Mouse (Mus musculus) liver, embryonic 14.5 days (tissue): Measurements from ENCODE around the gene Zfp612.

Experiments
- CTCF ChIP-seq: IDR thresholded peaks from 2 replicates; pipeline ENCODE4 v1.5.1; 2016; ENCODE audit warnings: antibody characterized with exemption, low read depth, control low read depth
- EP300 ChIP-seq: IDR thresholded peaks from 2 replicates; pipeline ENCODE4 v1.6.1; 2016; ENCODE audit warnings: antibody characterized with exemption, low read depth

DNA sequence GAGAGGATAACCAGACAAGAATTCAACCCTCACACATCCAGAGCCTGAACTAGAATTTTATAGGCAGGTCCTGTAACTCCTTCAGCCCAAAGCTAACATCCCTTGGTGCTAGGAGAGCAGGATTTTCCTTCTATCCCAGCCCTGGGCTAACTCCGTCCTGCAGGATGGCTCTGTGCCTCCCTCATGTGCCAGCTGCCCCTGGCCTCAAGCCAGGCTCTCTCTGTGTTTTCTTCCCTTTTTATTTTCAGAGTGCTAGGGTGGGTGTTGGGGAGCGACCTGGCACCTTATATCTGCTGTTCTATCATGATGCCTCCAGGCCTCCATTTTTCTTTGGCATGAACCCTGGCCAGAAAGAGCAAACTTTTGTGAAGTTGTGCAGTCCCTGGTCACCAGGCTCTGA lies 43.4 kb upstream of the Zfp612 start:
- no peak for TF ChIP-seq CTCF
- no peak for TF ChIP-seq EP300
